Mouse (Mus musculus) neural tube, embryonic 11.5 days (tissue): ENCODE results near the gene Vmn2r62. TPM values are rescaled to one million over a fixed set of nuclear protein-coding genes. Genes with fewer than 3 reads are reported as not detected.
"Not testable (repeated sequence)": the region's sequence is repeated elsewhere in the genome, so short reads cannot be mapped to it uniquely, and the experiment has no call there.

Source experiments
- ATAC-seq: fragments of 200-750 bp; cut with Nextera tagmentation; 2 replicates; pipeline ENCODE4 v1.8.0; 2017; ENCODE audit warnings: moderate number of reproducible peaks, mild to moderate bottlenecking, moderate TSS enrichment, moderate library complexity; ENCODE audit not compliant: insufficient read depth, low FRiP score, low TSS enrichment
- DNase-seq: peaks from one replicate; pipeline ENCODE4 v3.0.0-alpha.2; 2015; ENCODE audit warnings: low spot score
- H3K27ac ChIP-seq: fragments of 300-500 bp; sonication (generic); 2 replicates; pipeline ENCODE4 v1.5.1; 2014; ENCODE audit warnings: low read depth, mild to moderate bottlenecking, low read length
- H3K27me3 ChIP-seq: fragments of 300-500 bp; sonication (generic); 2 replicates; pipeline ENCODE4 v1.6.1; 2014; ENCODE audit warnings: mild to moderate bottlenecking, low read length, mixed read lengths; ENCODE audit not compliant: control insufficient read depth, insufficient read depth
- H3K36me3 ChIP-seq: fragments of 300-500 bp; sonication (generic); 2 replicates; pipeline ENCODE4 v1.6.1; 2014; ENCODE audit warnings: mild to moderate bottlenecking, low read length, moderate library complexity, mixed read lengths; ENCODE audit not compliant: control insufficient read depth, insufficient read depth
- H3K4me1 ChIP-seq: fragments of 300-500 bp; sonication (generic); 2 replicates; pipeline ENCODE4 v1.6.1; 2014; ENCODE audit warnings: low read length, mixed read lengths; ENCODE audit not compliant: control insufficient read depth, insufficient read depth
- H3K4me2 ChIP-seq: fragments of 300-500 bp; sonication (generic); 2 replicates; pipeline ENCODE4 v1.6.1; 2014; ENCODE audit warnings: low read depth, mild to moderate bottlenecking, moderate library complexity
- H3K4me3 ChIP-seq: fragments of 300-500 bp; sonication (generic); 2 replicates; pipeline ENCODE4 v1.5.1; 2014; ENCODE audit warnings: low read depth, low read length
- H3K9ac ChIP-seq: fragments of 300-500 bp; sonication (generic); 2 replicates; pipeline ENCODE4 v1.6.1; 2014; ENCODE audit warnings: mild to moderate bottlenecking, low read length
- H3K9me3 ChIP-seq: fragments of 300-500 bp; sonication (generic); 2 replicates; pipeline ENCODE4 v1.6.1; 2016; ENCODE audit warnings: low read length; ENCODE audit not compliant: control insufficient read depth
- WGBS: fragments of 180-500 bp; shearing (Covaris S2); extraction: QIAGEN DNeasy Blood & Tissue Kit; methylation state at CpG from one replicate; pipeline ENCODE4 v1.1.7; 2014; 5-methylcytosine and 5-hydroxymethylcytosine counted together
- polyA plus RNA-seq: library from polyadenylated mRNA; unstranded; fragments of >200 nt; fragmentation: Nextera tagmentation; extraction: Ambion mirVana; gene quantifications from 2 replicates; pipeline ENCODE4 v1.2.1, GENCODE M21; 2014

Vmn2r62 gene
- not detected in 2 replicates for polyA plus RNA-seq

GRCm38 (mm10) chr7:42793425-42793824 lies at the start of gene Vmn2r62:
Gene Vmn2r62 (minus strand): TSS chr7:42793525.
- WGBS = no CpG with 5 or more reads among the region's 1 CpGs
- not testable (repeated sequence) for DNase-seq, H3K9ac ChIP-seq, ATAC-seq, H3K4me2 ChIP-seq, H3K4me3 ChIP-seq, H3K4me1 ChIP-seq, H3K9me3 ChIP-seq, H3K27me3 ChIP-seq, H3K36me3 ChIP-seq, H3K27ac ChIP-seq

GRCm38 (mm10) chr7:42838366-42838765 lies 45.0 kb upstream of the Vmn2r62 start:
- H3K4me2 ChIP-seq, DNase-seq, H3K27ac ChIP-seq, ATAC-seq, H3K9ac ChIP-seq, H3K4me1 ChIP-seq, H3K9me3 ChIP-seq, H3K36me3 ChIP-seq, H3K27me3 ChIP-seq, H3K4me3 ChIP-seq: not testable (repeated sequence)

GRCm38 (mm10) chr7:42832221-42832620 lies 38.9 kb upstream of the Vmn2r62 start:
- H3K36me3 ChIP-seq = no peaks in the 10 kb centered on the region
- no peaks in the 10 kb centered on the region for H3K9me3 ChIP-seq
- H3K4me1 ChIP-seq = no peaks in the 10 kb centered on the region
- H3K9ac ChIP-seq = no peak overlapping the region
- no peak overlapping the region for H3K4me3 ChIP-seq
- ATAC-seq (no peak), DNase-seq (no peak)
- H3K4me2 ChIP-seq = no peak overlapping the region
- WGBS = 83% methylated on average over 3 of the region's 3 CpGs
- H3K27ac ChIP-seq = no peak overlapping the region
- H3K27me3 ChIP-seq = no peaks in the 10 kb centered on the region

- DNase-seq (no peak), ATAC-seq (no peak)
- Histone ChIP-seq H3K27me3 (no peaks in the 10 kb centered on the region), H3K4me2 (no peak overlapping the region), H3K9ac (no peak overlapping the region), H3K27ac (no peak overlapping the region), H3K4me1 (no peaks in the 10 kb centered on the region), H3K9me3 (no peaks in the 10 kb centered on the region), H3K36me3 (no peaks in the 10 kb centered on the region), H3K4me3 (no peak overlapping the region)
- 53% methylated on average over 20 of the region's 20 CpGs for WGBS
Observed at GRCm38 (mm10) chr7:42749836-42750235, 43.5 kb downstream of the Vmn2r62 start.

GRCm38 (mm10) chr7:42738536-42739210 lies 54.7 kb downstream of the Vmn2r62 start:
- Histone ChIP-seq H3K4me2 (no peak overlapping the region), H3K27me3 (no peaks in the 10 kb centered on the region), H3K36me3 (no peaks in the 10 kb centered on the region), H3K9ac (no peak overlapping the region), H3K27ac (no peak overlapping the region), H3K4me1 (no peaks in the 10 kb centered on the region), H3K9me3 (0 out of 2 replicates have a peak, but pooled peaks cover 3% of the 10 kb centered on the region), H3K4me3 (no peak overlapping the region)
- DNase-seq (no peak), ATAC-seq (no peak)
- WGBS = 85% methylated on average over 10 of the region's 10 CpGs

GRCm38 (mm10) chr7:42726917-42727316 lies 66.4 kb downstream of the Vmn2r62 start, which contains the start of gene Gm17067:
Gene Gm17067 (minus strand): TSS chr7:42727017.
- not testable (repeated sequence) for ATAC-seq, H3K36me3 ChIP-seq, H3K4me1 ChIP-seq, H3K4me3 ChIP-seq, DNase-seq, H3K9me3 ChIP-seq, H3K4me2 ChIP-seq, H3K27ac ChIP-seq, H3K27me3 ChIP-seq, H3K9ac ChIP-seq
- 94% methylated on average over 4 of the region's 4 CpGs for WGBS

Other genes starting within 250 kb of the Vmn2r62 start
- gene Gm21028, start 214.9 kb downstream of the Vmn2r62 start, polyA plus RNA-seq = not detected in 2 replicates
- 1.5 and 2.4 TPM in 2 replicates for gene Zfp977, start 201.0 kb downstream of the Vmn2r62 start, polyA plus RNA-seq
- 1.4 and 2.0 TPM in 2 replicates for gene Zfp976, start 150.9 kb downstream of the Vmn2r62 start, polyA plus RNA-seq
- 9.9 and 10.2 TPM in 2 replicates for gene Zfp975, start 100.8 kb downstream of the Vmn2r62 start, polyA plus RNA-seq
- gene Gm17067, start 66.5 kb downstream of the Vmn2r62 start, polyA plus RNA-seq = not detected in 2 replicates
- not detected in 2 replicates for gene Gm2381, start 73.7 kb upstream of the Vmn2r62 start, polyA plus RNA-seq
- gene Vmn2r63, start 140.3 kb upstream of the Vmn2r62 start, polyA plus RNA-seq = not detected in 2 replicates
- not detected in 2 replicates for gene Gm9268, start 225.2 kb upstream of the Vmn2r62 start, polyA plus RNA-seq